Mouse (Mus musculus) erythroblast, embryonic 14.5 days (primary cell): ENCODE data around the gene 9130023H24Rik. TPM values are rescaled to one million over a fixed set of nuclear protein-coding genes. Genes with fewer than 3 reads are reported as not detected.

Experiments
- H3K27me3 ChIP-seq: 2 replicates; pipeline ENCODE4 v1.6.1; 2012; ENCODE audit warnings: inconsistent platforms; ENCODE audit not compliant: control insufficient read depth
- H3K36me3 ChIP-seq: 2 replicates; pipeline ENCODE4 v1.6.1; 2012; ENCODE audit warnings: mild to moderate bottlenecking, inconsistent platforms; ENCODE audit not compliant: control insufficient read depth
- H3K4me1 ChIP-seq: 2 replicates; pipeline ENCODE4 v1.6.1; 2012; ENCODE audit warnings: inconsistent platforms; ENCODE audit not compliant: control insufficient read depth
- H3K4me3 ChIP-seq: replicated peaks from 2 replicates; pipeline ENCODE3; 2012; ENCODE audit warnings: moderate library complexity, mild to moderate bottlenecking, inconsistent platforms
- H3K9me3 ChIP-seq: 2 replicates; pipeline ENCODE4 v1.6.1; 2012; ENCODE audit warnings: low read length, inconsistent platforms, mixed read lengths; ENCODE audit not compliant: control insufficient read depth
- GATA1 ChIP-seq: IDR thresholded peaks from 2 replicates; pipeline ENCODE4 v1.6.1; 2012; ENCODE audit warnings: low read length, inconsistent platforms, mixed read lengths
- TAL1 ChIP-seq: IDR thresholded peaks from 3 replicates; pipeline ENCODE4 v1.6.1; 2012; ENCODE audit warnings: low read length, inconsistent platforms, mixed read lengths
- polyA plus RNA-seq: library from polyadenylated mRNA; stranded (reverse); fragments of >175 nt; gene quantifications from 2 replicates; pipeline ENCODE4 v1.2.3, GENCODE M21; 2012

The 9130023H24Rik gene
- polyA plus RNA-seq, 1 experiment, result 0.12 TPM

DNA sequence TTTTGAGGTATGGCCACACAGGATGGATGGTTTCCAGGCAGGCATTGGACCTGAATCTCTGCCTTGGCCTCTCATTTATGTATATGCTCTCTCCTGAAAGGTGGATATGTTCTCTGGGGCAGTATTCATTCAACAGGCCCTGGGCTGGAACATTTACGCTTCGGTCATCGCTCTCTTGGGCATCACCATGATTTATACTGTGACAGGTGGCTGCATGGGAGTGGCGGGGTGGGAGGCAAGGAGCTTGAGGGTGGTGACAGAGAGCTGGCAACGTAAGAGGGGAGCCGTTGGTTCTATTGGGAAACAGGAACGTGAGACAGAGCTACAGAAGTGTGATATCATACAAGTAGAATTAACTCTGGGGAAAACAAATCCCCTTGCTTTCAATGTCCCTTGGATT is 30.0 kb upstream of the 9130023H24Rik start:
- Histone ChIP-seq H3K36me3 (peaks cover 36% of the 10 kb centered on the region), H3K9me3 (peaks cover 20% of the 10 kb centered on the region), H3K27me3 (peaks cover 36% of the 10 kb centered on the region), H3K4me3 (no peak overlapping the region), H3K4me1 (peaks cover 49% of the 10 kb centered on the region)
- TF ChIP-seq TAL1 (no peak), GATA1 (no peak)

DNA sequence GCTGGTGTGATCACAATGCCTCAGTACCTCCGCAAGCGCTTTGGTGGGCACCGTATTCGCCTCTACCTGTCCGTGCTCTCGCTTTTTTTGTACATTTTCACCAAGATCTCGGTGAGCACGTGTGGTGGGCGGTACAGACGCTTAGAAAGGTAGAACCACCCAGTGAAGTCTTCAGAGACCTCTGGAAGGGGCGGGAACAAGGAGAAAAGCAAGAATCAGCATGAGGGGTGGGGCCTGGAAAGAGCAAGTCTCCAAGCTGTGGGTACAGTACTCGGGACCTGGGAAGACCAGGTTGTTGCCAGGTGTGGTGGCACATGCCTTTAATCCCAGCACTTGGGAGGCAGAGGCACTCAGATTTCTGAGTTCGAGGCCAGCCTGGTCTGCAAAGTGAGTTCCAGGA is 29.6 kb upstream of the 9130023H24Rik start:
- Histone ChIP-seq H3K36me3 (peaks cover 31% of the 10 kb centered on the region), H3K4me1 (peaks cover 49% of the 10 kb centered on the region), H3K9me3 (peaks cover 20% of the 10 kb centered on the region), H3K4me3 (no peak overlapping the region), H3K27me3 (peaks cover 40% of the 10 kb centered on the region)
- TF ChIP-seq GATA1, result no peak

DNA sequence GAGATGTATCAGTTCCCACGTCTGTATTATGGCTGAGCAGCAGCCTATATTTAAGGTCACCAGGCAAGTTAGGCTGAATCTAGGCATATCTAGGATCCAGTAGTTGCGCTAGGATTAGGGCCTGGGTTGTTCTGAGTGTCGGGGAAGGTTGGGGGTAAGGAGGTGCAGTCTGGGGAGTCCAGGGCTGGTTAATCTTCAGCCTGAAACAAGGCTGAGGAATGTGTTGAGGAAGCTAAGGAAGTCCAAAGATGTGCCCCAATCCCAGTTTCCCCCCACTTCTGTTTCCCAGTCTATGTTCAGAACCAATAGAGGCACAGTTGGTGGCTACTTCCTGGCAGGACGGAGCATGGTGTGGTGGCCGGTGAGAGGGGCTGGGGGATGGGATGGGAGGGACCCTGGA is 28.2 kb upstream of the 9130023H24Rik start:
- Histone ChIP-seq H3K36me3 (peaks cover 18% of the 10 kb centered on the region), H3K9me3 (peaks cover 12% of the 10 kb centered on the region), H3K4me1 (peaks cover 36% of the 10 kb centered on the region), H3K27me3 (peaks cover 50% of the 10 kb centered on the region), H3K4me3 (no peak overlapping the region)
- no peak for TF ChIP-seq TAL1
- TF ChIP-seq GATA1, result no peak

DNA sequence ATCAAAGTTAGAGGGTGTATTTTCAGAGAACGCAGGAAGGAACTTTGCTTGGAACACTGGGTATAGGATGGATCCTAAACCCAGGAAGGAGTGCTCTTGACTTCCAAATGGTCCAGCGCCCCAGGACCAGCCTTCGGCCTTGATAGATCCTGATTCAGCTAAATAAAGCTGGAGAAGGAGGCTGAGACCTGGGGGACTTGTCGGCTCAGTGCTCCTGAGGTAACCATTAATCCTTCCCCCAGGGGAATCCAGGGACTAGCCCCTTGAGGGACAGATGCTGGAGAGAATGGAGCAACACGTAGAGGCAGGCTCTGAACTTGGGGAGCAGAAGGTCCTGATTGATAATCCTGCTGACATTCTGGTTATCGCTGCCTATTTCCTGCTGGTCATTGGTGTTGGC is 27.6 kb upstream of the 9130023H24Rik start, which contains the start of gene Slc5a2:
Gene Slc5a2, plus strand, starts transcription at position 247 of the 400 bp plus-strand sequence.
- peaks cover 57% of the 10 kb centered on the region for H3K27me3 ChIP-seq
- H3K4me3 ChIP-seq, result no peak within 1 kb of the TSS
- no peak for TF ChIP-seq GATA1
- no peak for TF ChIP-seq TAL1
- peaks cover 30% of the 10 kb centered on the region for H3K4me1 ChIP-seq
- peaks cover 7% of the 10 kb centered on the region for H3K9me3 ChIP-seq
- peaks cover 12% of the 10 kb centered on the region for H3K36me3 ChIP-seq

DNA sequence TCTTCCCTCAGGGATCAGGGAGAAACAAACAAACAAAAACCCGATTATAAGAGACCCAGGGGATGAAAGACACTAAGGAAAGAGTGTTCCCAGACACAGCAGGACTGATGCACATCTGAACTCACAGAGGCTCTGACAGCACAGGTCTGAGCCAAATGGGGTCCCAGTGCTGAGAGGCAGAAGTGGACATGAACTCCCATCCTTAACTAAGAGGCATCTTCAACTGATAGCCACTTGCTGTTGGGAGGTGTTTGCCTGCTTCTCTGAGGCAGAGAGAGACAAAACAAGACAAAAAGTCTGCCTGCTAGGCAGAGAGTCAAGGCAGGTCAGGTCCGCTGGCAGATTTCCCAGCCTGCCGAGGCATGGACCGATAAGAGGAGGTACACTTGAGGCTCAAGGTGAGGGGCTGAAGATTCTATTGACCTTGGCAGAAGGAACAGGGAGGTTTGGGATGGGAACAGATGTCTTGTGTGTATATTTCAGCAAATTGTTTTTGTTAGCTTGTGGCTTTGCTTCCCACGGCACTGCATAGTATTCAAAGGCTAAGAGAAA is 19.0 kb upstream of the 9130023H24Rik start:
- H3K9me3 ChIP-seq, result no peaks in the 10 kb centered on the region
- H3K27me3 ChIP-seq, result peaks cover 74% of the 10 kb centered on the region

DNA sequence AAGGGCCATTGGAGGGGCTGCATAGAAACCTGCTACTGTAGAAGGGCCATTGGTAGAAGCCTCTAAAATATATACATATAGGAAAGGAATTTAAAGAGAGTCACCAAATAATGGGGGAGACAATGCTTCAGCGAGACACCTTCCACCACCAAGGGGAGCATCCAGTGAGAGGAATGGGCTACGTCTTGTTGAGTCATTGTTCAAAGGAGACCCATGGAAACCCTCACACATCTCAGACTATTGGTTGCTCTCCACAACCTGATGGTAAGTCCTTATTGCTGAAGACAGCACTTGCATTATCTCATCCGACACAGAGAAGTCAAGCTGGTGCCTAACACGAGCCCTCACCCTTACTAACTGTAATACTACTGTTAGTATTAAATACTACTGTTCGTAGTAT is 17.9 kb upstream of the 9130023H24Rik start:
- Histone ChIP-seq H3K36me3 (no peaks in the 10 kb centered on the region; the same call in 1 of the 2 replicates), H3K4me3 (no peak overlapping the region), H3K27me3 (peaks cover 73% of the 10 kb centered on the region), H3K4me1 (peaks cover 22% of the 10 kb centered on the region), H3K9me3 (no peaks in the 10 kb centered on the region)
- TF ChIP-seq GATA1, result no peak
- TF ChIP-seq TAL1, result no peak

More for the DNA sequence above, 19.0 kb upstream of the 9130023H24Rik start:
- Histone ChIP-seq H3K4me3 (no peak overlapping the region), H3K36me3 (no peaks in the 10 kb centered on the region; the same call in 1 of the 2 replicates), H3K4me1 (peaks cover 22% of the 10 kb centered on the region)
- no peak for TF ChIP-seq GATA1
- TF ChIP-seq TAL1, result no peak

DNA sequence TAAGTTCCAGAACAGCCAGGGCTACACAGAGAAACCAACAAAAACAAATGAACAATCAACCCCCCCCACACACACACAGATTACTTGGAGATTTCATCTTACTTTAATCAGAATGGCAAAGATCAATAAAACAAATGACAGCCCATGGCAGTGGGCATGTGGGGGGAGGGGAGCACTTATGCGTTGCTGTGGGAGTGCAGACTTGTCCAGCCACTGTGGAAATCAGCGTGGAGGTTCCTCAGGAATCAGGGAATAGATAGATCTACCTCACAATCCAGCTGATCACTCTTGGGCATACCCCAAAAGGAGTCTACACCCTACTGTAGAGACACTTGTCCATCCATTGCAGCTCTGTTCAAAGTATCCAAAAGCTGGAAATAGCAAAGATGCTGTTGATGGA is 17.1 kb upstream of the 9130023H24Rik start:
- Histone ChIP-seq H3K4me3 (no peak overlapping the region), H3K4me1 (peaks cover 24% of the 10 kb centered on the region), H3K9me3 (no peaks in the 10 kb centered on the region), H3K27me3 (peaks cover 70% of the 10 kb centered on the region), H3K36me3 (no peaks in the 10 kb centered on the region; the same call in 1 of the 2 replicates)
- TF ChIP-seq TAL1 (no peak), GATA1 (no peak)

DNA sequence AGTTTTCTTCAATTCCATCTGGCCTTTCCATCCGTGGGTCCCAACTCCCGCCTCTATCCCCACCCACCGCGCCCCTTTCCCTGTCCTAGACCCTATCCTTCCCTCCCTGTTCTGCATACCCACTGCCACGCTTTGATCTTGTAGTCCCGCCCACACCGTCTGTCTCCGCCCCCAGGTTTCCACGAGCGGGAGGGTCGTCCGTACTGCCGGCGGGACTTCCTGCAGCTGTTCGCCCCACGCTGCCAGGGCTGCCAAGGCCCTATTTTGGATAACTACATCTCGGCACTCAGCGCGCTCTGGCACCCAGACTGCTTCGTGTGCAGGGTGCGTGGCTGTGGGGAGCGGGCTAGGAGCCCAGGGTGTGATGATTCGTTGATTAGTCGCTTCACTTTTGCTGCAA is 14.8 kb upstream of the 9130023H24Rik start:
- no peaks in the 10 kb centered on the region for H3K9me3 ChIP-seq
- peaks cover 51% of the 10 kb centered on the region for H3K27me3 ChIP-seq
- H3K4me1 ChIP-seq, result peaks cover 37% of the 10 kb centered on the region
- no peak overlapping the region for H3K4me3 ChIP-seq
- H3K36me3 ChIP-seq, result peaks cover 3% of the 10 kb centered on the region
- TF ChIP-seq TAL1 (no peak), GATA1 (no peak)

DNA sequence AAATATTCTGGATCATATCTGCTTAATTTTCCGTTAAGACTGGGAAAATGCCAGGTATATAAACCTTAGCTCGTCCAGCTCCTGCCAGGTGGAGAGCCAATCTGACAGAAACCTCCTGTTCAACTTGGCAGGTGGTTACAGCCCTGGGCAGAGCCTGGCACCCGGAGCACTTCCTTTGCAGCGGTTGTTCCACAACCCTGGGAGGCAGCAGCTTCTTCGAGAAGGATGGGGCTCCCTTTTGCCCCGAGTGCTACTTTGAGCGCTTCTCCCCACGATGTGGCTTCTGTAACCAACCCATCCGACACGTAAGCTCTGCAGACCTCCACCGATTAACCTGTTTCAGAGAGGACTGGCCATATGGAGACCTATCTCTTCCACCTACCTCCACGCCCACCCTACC is 14.1 kb upstream of the 9130023H24Rik start:
- H3K4me3 ChIP-seq, result no peak overlapping the region
- peaks cover 50% of the 10 kb centered on the region for H3K27me3 ChIP-seq
- peaks cover 41% of the 10 kb centered on the region for H3K4me1 ChIP-seq
- peaks cover 3% of the 10 kb centered on the region for H3K36me3 ChIP-seq
- TF ChIP-seq GATA1 (no peak), TAL1 (no peak)
- H3K9me3 ChIP-seq, result no peaks in the 10 kb centered on the region

DNA sequence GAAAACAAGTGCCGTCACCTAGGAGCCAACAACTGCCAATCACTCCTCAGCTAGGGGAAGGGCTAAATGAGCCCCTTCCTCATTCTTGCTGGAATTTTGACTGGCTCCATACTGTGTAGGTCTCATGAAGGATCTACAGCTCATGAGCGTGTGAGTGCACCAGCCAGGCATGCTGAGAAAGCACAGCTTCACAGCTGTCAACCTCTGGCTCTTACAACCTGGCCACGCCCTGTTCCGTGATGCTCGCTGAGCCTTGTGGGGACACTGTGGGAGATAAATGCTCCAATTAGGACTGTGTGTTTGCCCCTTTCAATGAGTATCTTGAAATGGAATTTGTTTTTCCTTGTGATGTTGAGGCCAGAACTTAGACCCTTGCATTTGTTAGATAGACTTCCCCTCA is 12.2 kb upstream of the 9130023H24Rik start:
- peaks cover 44% of the 10 kb centered on the region for H3K27me3 ChIP-seq

More for the DNA sequence above, 12.2 kb upstream of the 9130023H24Rik start:
- no peak overlapping the region for H3K4me3 ChIP-seq
- peaks cover 52% of the 10 kb centered on the region for H3K4me1 ChIP-seq
- TF ChIP-seq GATA1, result no peak
- peaks cover 10% of the 10 kb centered on the region for H3K36me3 ChIP-seq
- no peaks in the 10 kb centered on the region for H3K9me3 ChIP-seq
